Mouse (Mus musculus) layer of hippocampus, adult 18-20 months (tissue): ENCODE results near the gene Gsk3a. TPM values are rescaled to one million over a fixed set of nuclear protein-coding genes. Genes with fewer than 3 reads are reported as not detected.

Experiments
- DNase-seq, 2 experiments: peaks; one replicate each; pipeline ENCODE4 v3.0.0; 2022; ENCODE audit warnings: low spot score in 2 of 2
- total RNA-seq, 2 experiments: library from RNA; stranded (reverse); gene quantifications; 2 replicates each; pipeline ENCODE4 v1.2.3; 2021

Gene Gsk3a
- total RNA-seq, 2 experiments from 2014 or later = 208 to 221 TPM

GRCm38 (mm10) chr7:25250141-25250972 lies 12.7 kb upstream of the Gsk3a start, which contains the start of gene Erf:
Gene Erf, minus strand, starts transcription at chr7:25250761.
- DNase-seq = peak; percentile 91 to 97

GRCm38 (mm10) chr7:25249314-25250140 lies 11.9 kb upstream of the Gsk3a start:
- peak in 1 of 2 experiments; percentile 68 for DNase-seq

GRCm38 (mm10) chr7:25248846-25249313 lies 11.2 kb upstream of the Gsk3a start:
- no peak for DNase-seq

GRCm38 (mm10) chr7:25248018-25248647 lies 10.5 kb upstream of the Gsk3a start:
- peak; percentile 72 to 83 for DNase-seq

GRCm38 (mm10) chr7:25247498-25247897 lies 9.8 kb upstream of the Gsk3a start:
- no peak for DNase-seq

GRCm38 (mm10) chr7:25246759-25247137 lies 9.1 kb upstream of the Gsk3a start:
- DNase-seq = no peak

- DNase-seq = peak; percentile 61 to 72
Measured at GRCm38 (mm10) chr7:25246079-25246758, 8.6 kb upstream of the Gsk3a start.

GRCm38 (mm10) chr7:25244562-25245369 lies 7.1 kb upstream of the Gsk3a start:
- no peak for DNase-seq

- no peak for DNase-seq
Measured at GRCm38 (mm10) chr7:25243361-25243760, 5.7 kb upstream of the Gsk3a start.

- DNase-seq = peak in 1 of 2 experiments; percentile 87
Measured at GRCm38 (mm10) chr7:25241062-25241461, 3.4 kb upstream of the Gsk3a start.

GRCm38 (mm10) chr7:25240631-25241030 lies 3.0 kb upstream of the Gsk3a start:
- DNase-seq = no peak

GRCm38 (mm10) chr7:25238829-25239623 lies 1.4 kb upstream of the Gsk3a start:
- DNase-seq = peak; percentile 86 to 92

GRCm38 (mm10) chr7:25238015-25238706 lies 510 bp upstream of the Gsk3a start:
- peak; percentile 93 to 99 for DNase-seq

GRCm38 (mm10) chr7:25235526-25235925 lies 2.1 kb downstream of the Gsk3a start:
- DNase-seq = no peak

GRCm38 (mm10) chr7:25233061-25233460 lies 4.6 kb downstream of the Gsk3a start:
- no peak for DNase-seq

- DNase-seq = no peak
Measured at GRCm38 (mm10) chr7:25232101-25232648, 5.5 kb downstream of the Gsk3a start.

- DNase-seq = no peak
Measured at GRCm38 (mm10) chr7:25230690-25231285, 6.9 kb downstream of the Gsk3a start.
